Mouse (Mus musculus): ENCODE data around the gene Ryr1. TPM values are rescaled to one million over a fixed set of nuclear protein-coding genes. Genes with fewer than 3 reads are reported as not detected.

The Ryr1 gene
- polyA plus RNA-seq, 1 experiment from 2014 or later: 5.0 TPM

- H3K9ac ChIP-seq (ENCODE audit: low read length): peak overlapping the region; percentile 6; the same call in 1 of the 2 replicates
- H3K4me2 ChIP-seq (ENCODE audit: low read length): peak overlapping the region; percentile 25
- no peaks in the 10 kb centered on the region for H3K27me3 ChIP-seq (replicated peaks; ENCODE audit: control insufficient read depth, insufficient read depth, low read length)
- H3K4me3 ChIP-seq (ENCODE audit: low read depth, low read length): no peak overlapping the region
- DNase-seq (ENCODE audit: low spot score) (no peak), ATAC-seq (no peak)
- H3K4me1 ChIP-seq (ENCODE audit: control insufficient read depth, insufficient read depth, low read length): no peaks in the 10 kb centered on the region
- H3K9me3 ChIP-seq (replicated peaks; ENCODE audit: control insufficient read depth, low read length): no peaks in the 10 kb centered on the region
- no peak overlapping the region for H3K27ac ChIP-seq (ENCODE audit: low read depth, low read length)
- no peaks in the 10 kb centered on the region for H3K36me3 ChIP-seq (ENCODE audit: control insufficient read depth, insufficient read depth, low read length)
- WGBS: 33% methylated on average over 38 of the region's 38 CpGs
Measured at GRCm38 (mm10) chr7:29108992-29109955, 15.7 kb downstream of the Ryr1 start.

GRCm38 (mm10) chr7:29101286-29102017 lies 23.5 kb downstream of the Ryr1 start:
- Histone ChIP-seq H3K4me2 (ENCODE audit: low read length) (no peak overlapping the region), H3K9ac (ENCODE audit: low read length) (no peak overlapping the region), H3K9me3 (replicated peaks; ENCODE audit: control insufficient read depth, low read length) (no peaks in the 10 kb centered on the region), H3K27me3 (replicated peaks; ENCODE audit: control insufficient read depth, insufficient read depth, low read length) (no peaks in the 10 kb centered on the region), H3K36me3 (ENCODE audit: control insufficient read depth, insufficient read depth, low read length) (no peaks in the 10 kb centered on the region), H3K4me3 (ENCODE audit: low read depth, low read length) (no peak overlapping the region), H3K27ac (ENCODE audit: low read depth, low read length) (no peak overlapping the region), H3K4me1 (ENCODE audit: control insufficient read depth, insufficient read depth, low read length) (no peaks in the 10 kb centered on the region)
- WGBS: 92% methylated on average over 12 of the region's 12 CpGs
- no peak for DNase-seq (ENCODE audit: low spot score)
- ATAC-seq: no peak

GRCm38 (mm10) chr7:29097131-29097530 lies 27.8 kb downstream of the Ryr1 start:
- H3K4me3 ChIP-seq (ENCODE audit: low read depth, low read length): no peak overlapping the region
- H3K4me2 ChIP-seq (ENCODE audit: low read length): no peak overlapping the region
- no peaks in the 10 kb centered on the region for H3K36me3 ChIP-seq (ENCODE audit: control insufficient read depth, insufficient read depth, low read length)
- WGBS: 89% methylated on average over 16 of the region's 16 CpGs
- H3K9ac ChIP-seq (ENCODE audit: low read length): no peak overlapping the region
- no peak for DNase-seq (ENCODE audit: low spot score)
- no peaks in the 10 kb centered on the region for H3K27me3 ChIP-seq (replicated peaks; ENCODE audit: control insufficient read depth, insufficient read depth, low read length)
- H3K9me3 ChIP-seq (replicated peaks; ENCODE audit: control insufficient read depth, low read length): no peaks in the 10 kb centered on the region
- H3K27ac ChIP-seq (ENCODE audit: low read depth, low read length): no peak overlapping the region
- ATAC-seq: no peak
- H3K4me1 ChIP-seq (ENCODE audit: control insufficient read depth, insufficient read depth, low read length): no peaks in the 10 kb centered on the region

DNA sequence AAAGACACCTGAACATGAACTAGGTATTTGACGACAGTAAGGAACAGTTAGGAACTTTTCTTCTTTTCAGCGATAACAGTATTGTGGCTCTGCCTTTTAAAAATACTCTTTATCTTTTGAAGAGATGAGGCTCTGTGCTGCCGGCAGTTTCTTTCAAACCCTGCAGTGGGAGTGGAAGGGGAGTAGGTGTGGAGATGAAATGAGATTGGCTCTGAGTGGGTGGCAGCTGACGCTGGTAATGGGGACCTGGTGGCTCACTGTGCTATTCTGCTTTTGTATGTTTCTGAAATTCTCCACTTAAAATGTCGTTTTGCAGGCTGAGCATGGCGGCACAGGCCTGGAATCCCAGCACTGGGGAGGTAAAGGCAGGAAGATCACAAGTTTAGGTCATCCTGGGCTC lies 36.2 kb downstream of the Ryr1 start:
- no peaks in the 10 kb centered on the region for H3K36me3 ChIP-seq (ENCODE audit: control insufficient read depth, insufficient read depth, low read length)
- H3K9me3 ChIP-seq (replicated peaks; ENCODE audit: control insufficient read depth, low read length): no peaks in the 10 kb centered on the region
- DNase-seq (ENCODE audit: low spot score) (no peak), ATAC-seq (no peak)
- H3K4me3 ChIP-seq (ENCODE audit: low read depth, low read length): no peak overlapping the region
- no peaks in the 10 kb centered on the region for H3K4me1 ChIP-seq (ENCODE audit: control insufficient read depth, insufficient read depth, low read length)
- WGBS: 72% methylated on average over 6 of the region's 6 CpGs
- no peak overlapping the region for H3K27ac ChIP-seq (ENCODE audit: low read depth, low read length)
- H3K4me2 ChIP-seq (ENCODE audit: low read length): no peak overlapping the region
- H3K27me3 ChIP-seq (replicated peaks; ENCODE audit: control insufficient read depth, insufficient read depth, low read length): no peaks in the 10 kb centered on the region
- no peak overlapping the region for H3K9ac ChIP-seq (ENCODE audit: low read length)

GRCm38 (mm10) chr7:29086902-29087301 lies 38.1 kb downstream of the Ryr1 start:
- no peak for ATAC-seq

DNA sequence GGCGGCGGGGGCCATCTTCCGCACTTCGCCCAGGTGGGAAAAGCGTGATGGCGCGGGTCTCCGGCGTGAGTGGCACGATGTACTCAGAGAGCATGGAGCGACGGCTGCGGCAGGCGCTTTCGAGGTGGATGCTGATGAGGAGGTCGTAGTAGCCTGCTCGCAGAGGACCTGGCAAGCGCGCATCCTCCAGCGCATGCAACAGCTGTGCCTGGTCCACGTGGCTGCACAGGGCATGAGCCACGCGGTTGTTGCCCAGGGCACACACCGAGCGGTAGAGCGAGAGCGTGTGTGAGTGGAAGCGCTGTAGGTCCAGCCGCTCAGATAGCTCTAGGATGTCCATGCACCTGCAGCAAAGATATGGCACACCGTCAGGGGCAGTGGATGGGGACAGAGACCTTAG lies 39.0 kb downstream of the Ryr1 start:
- Histone ChIP-seq H3K4me3 (ENCODE audit: low read depth, low read length) (no peak overlapping the region), H3K36me3 (ENCODE audit: control insufficient read depth, insufficient read depth, low read length) (no peaks in the 10 kb centered on the region), H3K9me3 (replicated peaks; ENCODE audit: control insufficient read depth, low read length) (no peaks in the 10 kb centered on the region), H3K4me1 (ENCODE audit: control insufficient read depth, insufficient read depth, low read length) (no peaks in the 10 kb centered on the region), H3K4me2 (ENCODE audit: low read length) (no peak overlapping the region), H3K27me3 (replicated peaks; ENCODE audit: control insufficient read depth, insufficient read depth, low read length) (no peaks in the 10 kb centered on the region), H3K27ac (ENCODE audit: low read depth, low read length) (no peak overlapping the region), H3K9ac (ENCODE audit: low read length) (no peak overlapping the region)
- DNase-seq (ENCODE audit: low spot score) (no peak), ATAC-seq (no peak)
- WGBS: 94% methylated on average over 30 of the region's 30 CpGs

More at GRCm38 (mm10) chr7:29086902-29087301, 38.1 kb downstream of the Ryr1 start:
- DNase-seq (ENCODE audit: low spot score): no peak
- Histone ChIP-seq H3K27me3 (replicated peaks; ENCODE audit: control insufficient read depth, insufficient read depth, low read length) (no peaks in the 10 kb centered on the region), H3K9me3 (replicated peaks; ENCODE audit: control insufficient read depth, low read length) (no peaks in the 10 kb centered on the region), H3K4me1 (ENCODE audit: control insufficient read depth, insufficient read depth, low read length) (no peaks in the 10 kb centered on the region), H3K27ac (ENCODE audit: low read depth, low read length) (no peak overlapping the region), H3K36me3 (ENCODE audit: control insufficient read depth, insufficient read depth, low read length) (no peaks in the 10 kb centered on the region), H3K4me2 (ENCODE audit: low read length) (no peak overlapping the region), H3K9ac (ENCODE audit: low read length) (no peak overlapping the region), H3K4me3 (ENCODE audit: low read depth, low read length) (no peak overlapping the region)
- WGBS: 94% methylated on average over 10 of the region's 10 CpGs

DNA sequence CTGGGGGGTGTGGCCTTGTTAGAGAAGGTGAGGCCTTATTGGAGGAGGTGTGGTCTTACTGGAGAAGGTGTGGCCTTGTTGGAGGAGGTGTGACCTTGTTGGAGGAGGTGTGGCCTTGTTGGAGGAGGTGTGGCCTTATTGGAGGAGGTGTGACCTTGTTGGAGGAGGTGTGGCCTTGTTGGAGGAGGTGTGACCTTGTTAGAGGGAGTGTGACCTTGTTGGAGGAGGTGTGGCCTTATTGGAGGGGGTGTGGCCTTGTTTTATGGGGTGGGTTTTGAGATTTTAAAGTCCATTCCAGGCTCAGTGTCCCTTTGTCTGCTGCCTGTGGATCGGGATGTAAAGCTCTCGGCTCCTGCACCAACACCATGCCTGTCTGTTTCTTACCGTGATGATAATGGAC lies 40.6 kb downstream of the Ryr1 start:
- Histone ChIP-seq H3K9me3 (replicated peaks; ENCODE audit: control insufficient read depth, low read length) (no peaks in the 10 kb centered on the region), H3K4me2 (ENCODE audit: low read length) (no peak overlapping the region), H3K9ac (ENCODE audit: low read length) (no peak overlapping the region), H3K36me3 (ENCODE audit: control insufficient read depth, insufficient read depth, low read length) (no peaks in the 10 kb centered on the region; the same call in 1 of the 2 replicates), H3K4me3 (ENCODE audit: low read depth, low read length) (no peak overlapping the region), H3K27ac (ENCODE audit: low read depth, low read length) (no peak overlapping the region), H3K27me3 (replicated peaks; ENCODE audit: control insufficient read depth, insufficient read depth, low read length) (no peaks in the 10 kb centered on the region), H3K4me1 (ENCODE audit: control insufficient read depth, insufficient read depth, low read length) (no peaks in the 10 kb centered on the region)
- ATAC-seq: no peak
- WGBS: 97% methylated on average over 3 of the region's 3 CpGs
- no peak for DNase-seq (ENCODE audit: low spot score)

GRCm38 (mm10) chr7:29079419-29079950 lies 45.5 kb downstream of the Ryr1 start:
- no peak for DNase-seq (ENCODE audit: low spot score)
- Histone ChIP-seq H3K4me1 (ENCODE audit: control insufficient read depth, insufficient read depth, low read length) (no peaks in the 10 kb centered on the region), H3K4me2 (ENCODE audit: low read length) (no peak overlapping the region), H3K27me3 (replicated peaks; ENCODE audit: control insufficient read depth, insufficient read depth, low read length) (no peaks in the 10 kb centered on the region), H3K36me3 (ENCODE audit: control insufficient read depth, insufficient read depth, low read length) (no peaks in the 10 kb centered on the region; the same call in 1 of the 2 replicates), H3K9ac (ENCODE audit: low read length) (no peak overlapping the region), H3K9me3 (replicated peaks; ENCODE audit: control insufficient read depth, low read length) (no peaks in the 10 kb centered on the region), H3K4me3 (ENCODE audit: low read depth, low read length) (no peak overlapping the region), H3K27ac (ENCODE audit: low read depth, low read length) (no peak overlapping the region)
- ATAC-seq: no peak
- 83% methylated on average over 12 of the region's 12 CpGs for WGBS
